In genomic region chr12:9574244-9574871, GRCm38 (mm10) we compare ENCODE assay signal across 8 mouse cellular contexts. TPM values are rescaled to one million over a fixed set of nuclear protein-coding genes. Genes with fewer than 3 reads are reported as not detected.
A peak's percentile ranks its signal among the peaks of the same experiment; 100 is the strongest.
DNase-seq lines count a peak whose midpoint lies in the region; ATAC-seq lines count a peak whose summit lies in the region.

No protein-coding gene starts in this region.

- peak overlapping the region; percentile 67 for H3K4me2 ChIP-seq in intestine, embryonic 16.5 days (ENCODE audit: low read depth, low read length)
- H3K4me2 ChIP-seq in liver, embryonic 16.5 days (ENCODE audit: low read depth, low read length) = peak overlapping the region; percentile 50

- no peaks in the 10 kb centered on the region; the same call in 1 of the 2 replicates for H3K4me1 ChIP-seq in intestine, embryonic 16.5 days (ENCODE audit: control insufficient read depth, insufficient read depth, low read length)
- no peaks in the 10 kb centered on the region for H3K4me1 ChIP-seq in liver, embryonic 16.5 days (ENCODE audit: control insufficient read depth, low read depth, low read length)

- 2% methylated on average over 38 of the region's 38 CpGs for WGBS in intestine, embryonic 16.5 days
- WGBS in liver, embryonic 16.5 days (ENCODE audit: insufficient replicate concordance) = under 1% methylated on average over 34 of the region's 38 CpGs

- peak overlapping the region; percentile 57 for H3K27ac ChIP-seq in intestine, embryonic 16.5 days (ENCODE audit: low read length)
- no peak overlapping the region for H3K27ac ChIP-seq in liver, embryonic 16.5 days (ENCODE audit: low read length)

- peak; percentile 74 for DNase-seq in urinary bladder, postnatal 14 days (ENCODE audit: low spot score)
- no peak for DNase-seq in urinary bladder, postnatal 10 days (ENCODE audit: low spot score)
- DNase-seq in heart, adult 11 months = peak; percentile 98
- DNase-seq in skeletal muscle tissue, adult 2 months (ENCODE audit: low read depth, low spot score) = peak; percentile 75
- no peak for DNase-seq in cerebellum, adult 8-10 months
- DNase-seq in thymus, postnatal 25 days = no peak

- no peaks in the 10 kb centered on the region for H3K36me3 ChIP-seq in intestine, embryonic 16.5 days (ENCODE audit: control insufficient read depth, insufficient read depth, low read length)
- no peaks in the 10 kb centered on the region for H3K36me3 ChIP-seq in liver, embryonic 16.5 days (ENCODE audit: control insufficient read depth, insufficient read depth)

- H3K27me3 ChIP-seq in intestine, embryonic 16.5 days (replicated peaks; ENCODE audit: control insufficient read depth, insufficient read depth, low read length) = peaks cover 69% of the 10 kb centered on the region
- H3K27me3 ChIP-seq in liver, embryonic 16.5 days (ENCODE audit: control insufficient read depth, insufficient read depth, low read depth, low read length) = peaks cover 87% of the 10 kb centered on the region

- ATAC-seq in intestine, embryonic 16.5 days = peak; percentile 63
- ATAC-seq in liver, embryonic 16.5 days (ENCODE audit: low read depth) = no peak

- H3K9me3 ChIP-seq in intestine, embryonic 16.5 days (ENCODE audit: control insufficient read depth, low read length) = no peaks in the 10 kb centered on the region
- H3K9me3 ChIP-seq in liver, embryonic 16.5 days (replicated peaks; ENCODE audit: control insufficient read depth, low read length) = no peaks in the 10 kb centered on the region

- H3K4me3 ChIP-seq in intestine, embryonic 16.5 days (ENCODE audit: low read length) = peak overlapping the region; percentile 51
- H3K4me3 ChIP-seq in liver, embryonic 16.5 days (ENCODE audit: low read depth, low read length) = peak overlapping the region; percentile 28

- peak overlapping the region; percentile 59 for H3K9ac ChIP-seq in intestine, embryonic 16.5 days (ENCODE audit: low read depth, low read length)
- H3K9ac ChIP-seq in liver, embryonic 16.5 days (ENCODE audit: low read depth, low read length) = no peak overlapping the region

RNA-seq across cellular contexts. Expression of gene Osr1, which starts 4.4 kb away (rescaled TPM):
- polyA plus RNA-seq in intestine, embryonic 16.5 days (2015; fragmentation: Nextera tagmentation; extraction: Ambion mirVana) = 23.4 and 26.3 TPM in 2 replicates
- polyA plus RNA-seq in liver, embryonic 16.5 days (2015; fragmentation: Nextera tagmentation; extraction: Ambion mirVana) = 0.32 and 0.76 TPM in 2 replicates

Comparison
In these comparisons a context has a peak if more than half of its experiments do, and no peak if none do; other contexts are left out.
1. DNase-seq: peak in urinary bladder, postnatal 14 days (single experiment), heart, adult 11 months (single experiment) and skeletal muscle tissue, adult 2 months (single experiment); none in urinary bladder, postnatal 10 days (single experiment), cerebellum, adult 8-10 months (single experiment) and thymus, postnatal 25 days (single experiment).
2. RNA of gene Osr1, which starts 4.4 kb away (polyA plus RNA-seq): 23.4 to 26.3 TPM in intestine, embryonic 16.5 days; 0.32 to 0.76 TPM in liver, embryonic 16.5 days; every median in the first group is over 10 times any median in the second.